Mouse (Mus musculus) limb, embryonic 12.5 days (tissue): ENCODE data around the gene Gm20388. TPM values are rescaled to one million over a fixed set of nuclear protein-coding genes. Genes with fewer than 3 reads are reported as not detected.

Experiments used
- ATAC-seq: fragments of 200-750 bp; cut with Nextera tagmentation; 2 replicates; pipeline ENCODE4 v1.8.0; 2017; ENCODE audit warnings: low read depth, moderate TSS enrichment; ENCODE audit not compliant: insufficient number of reproducible peaks, insufficient read depth, low FRiP score, low TSS enrichment
- H3K27ac ChIP-seq: fragments of 300-500 bp; sonication (generic); 2 replicates; pipeline ENCODE4 v1.5.1; 2016; ENCODE audit warnings: mild to moderate bottlenecking, moderate library complexity
- H3K27me3 ChIP-seq: fragments of 300-500 bp; sonication (generic); 2 replicates; pipeline ENCODE4 v1.6.1; 2016; ENCODE audit warnings: mild to moderate bottlenecking, moderate library complexity
- H3K36me3 ChIP-seq: fragments of 300-500 bp; sonication (generic); 2 replicates; pipeline ENCODE4 v1.6.1; 2016; ENCODE audit warnings: mild to moderate bottlenecking, moderate library complexity
- H3K4me1 ChIP-seq: fragments of 300-500 bp; sonication (generic); replicated peaks from 2 replicates; pipeline ENCODE4 v1.6.1; 2016
- H3K4me2 ChIP-seq: fragments of 300-500 bp; sonication (generic); 2 replicates; pipeline ENCODE4 v1.6.1; 2016; ENCODE audit warnings: mild to moderate bottlenecking, moderate library complexity
- H3K4me3 ChIP-seq: fragments of 300-500 bp; sonication (generic); replicated peaks from 2 replicates; pipeline ENCODE4 v1.5.1; 2016; ENCODE audit warnings: mild to moderate bottlenecking
- H3K9ac ChIP-seq: fragments of 300-500 bp; sonication (generic); replicated peaks from 2 replicates; pipeline ENCODE4 v1.6.1; 2016; ENCODE audit warnings: mild to moderate bottlenecking, moderate library complexity
- H3K9me3 ChIP-seq: fragments of 300-500 bp; sonication (generic); 2 replicates; pipeline ENCODE4 v1.6.1; 2016; ENCODE audit warnings: mild to moderate bottlenecking, moderate library complexity
- WGBS: fragments of 180-500 bp; shearing (Covaris S2); methylation state at CpG from one replicate; pipeline ENCODE4 v1.1.7; 2016; 5-methylcytosine and 5-hydroxymethylcytosine counted together
- polyA plus RNA-seq: library from polyadenylated mRNA; unstranded; fragments of >200 nt; fragmentation: Nextera tagmentation; extraction: Ambion mirVana; gene quantifications from 2 replicates; pipeline ENCODE4 v1.2.1, GENCODE M21; 2016

Gm20388 gene
- polyA plus RNA-seq, 1 experiment from 2014 or later: not detected

DNA sequence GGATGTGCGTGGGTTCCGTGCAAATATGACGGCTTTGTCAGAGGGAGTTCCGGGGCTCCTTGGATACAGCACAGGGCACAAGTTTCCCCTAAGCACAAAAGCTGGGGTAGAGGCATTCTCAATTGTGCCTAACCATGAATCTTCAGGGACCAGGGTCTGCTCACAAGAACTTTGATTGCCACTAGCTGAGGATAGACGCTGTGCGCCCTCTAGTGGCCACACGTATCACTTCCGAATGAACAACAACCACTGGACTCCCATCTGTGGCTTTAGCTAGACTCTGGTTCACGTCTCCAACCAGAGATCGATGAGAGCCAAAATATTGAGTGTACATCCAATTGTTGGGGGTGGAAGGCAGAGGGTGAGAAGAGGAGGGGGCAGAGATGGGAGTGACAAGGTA lies 2015.0 kb downstream of the Gm20388 start:
- H3K4me3 ChIP-seq: no peak overlapping the region
- no peak overlapping the region for H3K9ac ChIP-seq
- H3K36me3 ChIP-seq: no peaks in the 10 kb centered on the region
- H3K27ac ChIP-seq: no peak overlapping the region
- H3K9me3 ChIP-seq: no peaks in the 10 kb centered on the region
- H3K4me1 ChIP-seq: no peaks in the 10 kb centered on the region; the same call in 1 of the 2 replicates
- 34% methylated on average over 10 of the region's 10 CpGs for WGBS
- no peak for ATAC-seq
- no peaks in the 10 kb centered on the region for H3K27me3 ChIP-seq
- no peak overlapping the region for H3K4me2 ChIP-seq

- ATAC-seq: no peak
- Histone ChIP-seq H3K4me2 (no peak overlapping the region), H3K9ac (no peak overlapping the region), H3K9me3 (no peaks in the 10 kb centered on the region), H3K27ac (no peak overlapping the region), H3K4me1 (no peaks in the 10 kb centered on the region; the same call in 1 of the 2 replicates), H3K4me3 (no peak overlapping the region), H3K27me3 (no peaks in the 10 kb centered on the region), H3K36me3 (no peaks in the 10 kb centered on the region)
- WGBS: 59% methylated on average over 8 of the region's 8 CpGs
Measured at GRCm38 (mm10) chr8:121926266-121926665, 2015.6 kb downstream of the Gm20388 start.

- no peak overlapping the region for H3K4me2 ChIP-seq
- no peak for ATAC-seq
- no peak overlapping the region for H3K4me3 ChIP-seq
- no peaks in the 10 kb centered on the region for H3K9me3 ChIP-seq
- no peaks in the 10 kb centered on the region for H3K36me3 ChIP-seq
- no peak overlapping the region for H3K9ac ChIP-seq
- H3K27ac ChIP-seq: no peak overlapping the region
- no peaks in the 10 kb centered on the region; the same call in 1 of the 2 replicates for H3K4me1 ChIP-seq
- no peaks in the 10 kb centered on the region for H3K27me3 ChIP-seq
- WGBS: 45% methylated on average over 8 of the region's 8 CpGs
Measured at GRCm38 (mm10) chr8:121927316-121927715, 2016.7 kb downstream of the Gm20388 start.

GRCm38 (mm10) chr8:121930047-121930446 lies 2019.4 kb downstream of the Gm20388 start:
- ATAC-seq: no peak
- Histone ChIP-seq H3K9me3 (no peaks in the 10 kb centered on the region), H3K27me3 (no peaks in the 10 kb centered on the region), H3K4me3 (no peak overlapping the region), H3K4me1 (peaks cover 8% of the 10 kb centered on the region), H3K9ac (no peak overlapping the region), H3K36me3 (no peaks in the 10 kb centered on the region), H3K4me2 (no peak overlapping the region), H3K27ac (no peak overlapping the region)
- 80% methylated on average over 4 of the region's 4 CpGs for WGBS

DNA sequence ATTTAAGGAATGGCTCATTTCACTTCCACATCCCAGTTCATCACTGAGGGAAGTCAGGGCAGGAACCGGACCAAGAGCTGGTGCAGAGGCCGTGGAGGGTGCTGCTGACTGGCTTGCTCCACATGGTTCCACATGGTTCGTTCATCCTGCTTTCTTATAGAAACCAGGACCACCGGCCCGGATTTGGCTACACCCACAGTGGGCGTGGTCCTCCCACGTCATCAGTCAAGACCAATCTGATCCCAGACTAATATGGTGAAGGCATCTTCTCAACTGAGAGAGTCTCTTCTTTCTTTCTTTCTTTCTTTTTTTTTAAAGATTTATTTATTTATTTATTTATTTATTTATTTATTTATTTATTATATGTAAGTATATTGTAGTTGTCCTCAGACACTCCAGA lies 2020.9 kb downstream of the Gm20388 start:
- 85% methylated on average over 7 of the region's 7 CpGs for WGBS
- Histone ChIP-seq H3K27ac (no peak overlapping the region), H3K9ac (no peak overlapping the region)

GRCm38 (mm10) chr8:121932026-121932667 lies 2021.5 kb downstream of the Gm20388 start:
- Histone ChIP-seq H3K4me1 (peaks cover 11% of the 10 kb centered on the region), H3K4me2 (no peak overlapping the region), H3K27ac (no peak overlapping the region), H3K9ac (no peak overlapping the region), H3K27me3 (no peaks in the 10 kb centered on the region), H3K36me3 (no peaks in the 10 kb centered on the region), H3K4me3 (no peak overlapping the region), H3K9me3 (no peaks in the 10 kb centered on the region)
- ATAC-seq: no peak
- WGBS: 82% methylated on average over 12 of the region's 12 CpGs

More for the DNA sequence above, 2020.9 kb downstream of the Gm20388 start:
- Histone ChIP-seq H3K4me3 (no peak overlapping the region), H3K4me1 (peaks cover 11% of the 10 kb centered on the region), H3K4me2 (no peak overlapping the region), H3K27me3 (no peaks in the 10 kb centered on the region), H3K36me3 (no peaks in the 10 kb centered on the region), H3K9me3 (no peaks in the 10 kb centered on the region)
- ATAC-seq: no peak

DNA sequence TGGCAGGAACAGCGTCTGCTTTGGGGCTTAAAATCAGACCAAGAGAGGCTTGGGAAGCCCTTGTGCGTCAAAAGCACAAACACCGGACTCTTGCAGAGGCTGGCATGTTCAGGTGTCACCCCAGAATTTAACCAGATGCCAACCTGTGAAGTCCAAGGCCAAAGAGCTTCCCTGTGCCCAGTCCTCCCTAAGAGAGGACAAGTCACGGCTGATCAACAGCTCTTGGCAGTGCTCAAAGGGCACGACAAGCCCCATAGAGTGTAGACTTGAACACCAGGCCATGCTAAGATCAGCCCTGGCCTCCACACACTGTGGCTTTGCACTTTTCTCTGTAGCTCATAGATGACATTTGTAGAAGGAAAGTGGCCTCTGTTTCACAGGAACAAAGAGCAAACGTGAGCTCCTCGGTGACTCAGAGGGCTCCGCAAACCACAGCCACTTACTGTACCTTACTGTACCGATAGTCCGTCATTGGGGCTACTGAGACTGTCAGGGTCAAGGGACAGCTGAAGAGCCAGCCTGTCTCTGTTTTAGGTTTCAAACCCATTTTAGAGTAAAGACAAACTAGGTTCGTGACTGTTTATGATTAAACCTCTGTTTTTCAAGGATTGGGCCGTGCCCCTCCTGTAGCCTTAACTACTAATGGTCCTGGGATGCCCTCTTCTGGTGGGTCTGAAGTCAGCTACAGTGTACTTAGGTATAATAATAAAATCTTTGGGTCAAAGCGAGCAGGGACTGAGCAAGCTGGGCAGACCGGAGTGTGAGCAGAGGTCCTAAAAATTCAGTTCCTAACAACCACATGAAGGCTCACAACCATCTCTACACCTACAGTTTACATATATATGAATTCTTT lies 2022.3 kb downstream of the Gm20388 start:
- Histone ChIP-seq H3K4me3 (no peak overlapping the region), H3K36me3 (no peaks in the 10 kb centered on the region), H3K4me2 (no peak overlapping the region), H3K27ac (no peak overlapping the region), H3K9ac (no peak overlapping the region), H3K27me3 (no peaks in the 10 kb centered on the region), H3K9me3 (no peaks in the 10 kb centered on the region), H3K4me1 (peaks cover 11% of the 10 kb centered on the region)
- WGBS: 88% methylated on average over 14 of the region's 14 CpGs
- no peak for ATAC-seq

DNA sequence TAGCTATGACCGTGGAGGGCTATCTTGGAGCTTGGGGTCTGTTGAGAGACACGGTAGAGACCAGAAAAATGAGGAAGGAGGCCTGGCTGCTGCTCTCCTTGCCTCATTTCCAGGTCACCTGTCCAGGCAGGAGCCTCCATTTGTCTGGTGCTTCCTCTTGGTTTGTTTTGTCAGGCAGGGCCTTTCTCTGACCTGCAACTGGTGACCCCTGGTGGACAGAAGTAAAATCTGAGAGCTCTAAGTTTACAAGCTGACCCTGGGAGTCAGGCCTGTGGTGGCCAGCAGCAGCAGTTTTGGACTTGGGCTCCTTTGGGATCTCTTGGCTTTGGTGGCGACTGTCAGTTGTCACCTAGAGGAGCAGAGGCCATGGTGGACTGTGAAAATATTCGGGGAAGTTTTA lies 2023.9 kb downstream of the Gm20388 start:
- 0 out of 2 replicates have a peak overlapping the region, but pooled peaks have one; percentile 37 for H3K27ac ChIP-seq
- peaks cover 11% of the 10 kb centered on the region for H3K4me1 ChIP-seq
- H3K27me3 ChIP-seq: no peaks in the 10 kb centered on the region; the same call in 1 of the 2 replicates
- no peak overlapping the region for H3K4me3 ChIP-seq
- H3K9ac ChIP-seq: no peak overlapping the region
- no peaks in the 10 kb centered on the region for H3K9me3 ChIP-seq
- H3K36me3 ChIP-seq: no peaks in the 10 kb centered on the region
- no peak overlapping the region for H3K4me2 ChIP-seq
- 36% methylated on average over 4 of the region's 4 CpGs for WGBS
- no peak for ATAC-seq

- Histone ChIP-seq H3K4me1 (peaks cover 11% of the 10 kb centered on the region), H3K9ac (no peak overlapping the region), H3K27me3 (no peaks in the 10 kb centered on the region; the same call in 1 of the 2 replicates), H3K36me3 (no peaks in the 10 kb centered on the region), H3K27ac (0 out of 2 replicates have a peak overlapping the region, but pooled peaks have one; percentile 37), H3K4me3 (no peak overlapping the region), H3K4me2 (no peak overlapping the region), H3K9me3 (no peaks in the 10 kb centered on the region)
- no peak for ATAC-seq
Measured at GRCm38 (mm10) chr8:121934923-121935322, 2024.3 kb downstream of the Gm20388 start.

DNA sequence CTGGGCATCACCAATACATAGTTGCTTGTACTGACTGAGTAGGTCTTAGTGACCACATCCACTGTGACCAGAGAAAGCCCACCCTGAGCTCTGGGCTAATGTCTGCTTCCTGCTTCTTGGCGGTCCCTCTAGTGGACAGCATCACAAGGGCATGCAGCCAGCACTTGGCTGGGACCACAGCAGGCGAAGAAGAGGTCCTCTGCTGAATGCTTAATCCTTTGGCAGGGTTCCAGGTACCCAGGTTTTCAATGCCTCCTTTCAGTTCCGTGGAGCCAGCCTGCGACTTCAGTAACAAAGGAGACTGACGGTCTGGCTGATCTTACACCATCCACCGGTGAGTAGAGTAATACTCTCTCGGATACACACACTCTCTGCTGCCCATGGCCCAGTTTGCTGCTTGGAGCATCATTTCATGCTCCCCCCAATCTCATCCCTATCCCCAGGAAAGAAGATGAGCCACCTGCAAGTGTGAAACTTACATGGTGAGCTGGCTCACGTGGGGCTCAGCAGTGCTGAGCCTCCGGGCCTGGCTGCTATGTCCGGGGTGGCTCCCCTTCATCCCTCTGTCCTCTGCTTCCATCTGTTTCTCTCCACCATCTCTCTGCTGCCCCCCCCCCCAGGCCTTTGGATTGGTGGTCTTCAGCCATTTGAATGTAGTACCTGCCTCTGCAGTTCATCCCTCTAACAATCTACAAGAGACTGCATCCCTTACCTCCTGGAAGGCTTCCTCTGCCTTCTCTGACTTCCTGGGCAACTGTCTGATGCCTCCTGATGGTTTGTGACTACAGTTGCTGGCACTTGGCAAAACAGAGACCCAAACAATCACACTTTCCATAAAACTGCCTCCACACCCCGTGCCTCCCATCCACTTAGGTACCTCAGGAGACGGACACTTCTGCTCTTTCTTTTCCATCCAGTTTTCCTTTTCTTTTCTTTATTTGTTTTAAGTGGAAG lies 2025.0 kb downstream of the Gm20388 start:
- Histone ChIP-seq H3K36me3 (no peaks in the 10 kb centered on the region), H3K27me3 (no peaks in the 10 kb centered on the region; the same call in 1 of the 2 replicates), H3K4me2 (no peak overlapping the region), H3K9ac (no peak overlapping the region), H3K4me3 (no peak overlapping the region), H3K4me1 (peaks cover 11% of the 10 kb centered on the region), H3K9me3 (no peaks in the 10 kb centered on the region), H3K27ac (0 out of 2 replicates have a peak overlapping the region, but pooled peaks have one; percentile 37)
- ATAC-seq: no peak
- WGBS: 55% methylated on average over 12 of the region's 12 CpGs
